Mouse (Mus musculus): ENCODE results near the gene Kremen1. TPM values are rescaled to one million over a fixed set of nuclear protein-coding genes. Genes with fewer than 3 reads are reported as not detected.

Gene Kremen1
- polyA plus RNA-seq, 1 experiment = 33.2 TPM

GRCm38 (mm10) chr11:5290691-5291090 is 29.3 kb upstream of the Kremen1 start:
- 12% methylated on average over 5 of the region's 5 CpGs for WGBS
- DNase-seq = peak; percentile 70
- Histone ChIP-seq H3K4me3 (replicated peaks; ENCODE audit: extremely low read depth, low read depth, low read length) (no peak overlapping the region), H3K4me1 (ENCODE audit: control insufficient read depth, insufficient read depth, low read length) (no peaks in the 10 kb centered on the region)
- TF ChIP-seq CTCF (IDR thresholded peaks at IDR 0.05; ENCODE audit: insufficient read depth, low read length) = peak; percentile 61
- TF ChIP-seq POLR2A (IDR thresholded peaks at IDR 0.05; ENCODE audit: borderline replicate concordance, extremely low read depth, low read depth, low read length) = no peak

GRCm38 (mm10) chr11:5289826-5290580 is 28.6 kb upstream of the Kremen1 start:
- H3K4me1 ChIP-seq (ENCODE audit: control insufficient read depth, insufficient read depth, low read length) = no peaks in the 10 kb centered on the region
- no peak for TF ChIP-seq CTCF (IDR thresholded peaks at IDR 0.05; ENCODE audit: insufficient read depth, low read length)
- no peak for TF ChIP-seq POLR2A (IDR thresholded peaks at IDR 0.05; ENCODE audit: borderline replicate concordance, extremely low read depth, low read depth, low read length)
- WGBS = 42% methylated on average over 4 of the region's 4 CpGs
- no peak for DNase-seq
- H3K4me3 ChIP-seq (replicated peaks; ENCODE audit: extremely low read depth, low read depth, low read length) = no peak overlapping the region

- 88% methylated on average over 2 of the region's 2 CpGs for WGBS
- no peak overlapping the region for H3K4me3 ChIP-seq (replicated peaks; ENCODE audit: extremely low read depth, low read depth, low read length)
- no peaks in the 10 kb centered on the region for H3K4me1 ChIP-seq (ENCODE audit: control insufficient read depth, insufficient read depth, low read length)
- TF ChIP-seq POLR2A (IDR thresholded peaks at IDR 0.05; ENCODE audit: borderline replicate concordance, extremely low read depth, low read depth, low read length) = no peak
- no peak for TF ChIP-seq CTCF (IDR thresholded peaks at IDR 0.05; ENCODE audit: insufficient read depth, low read length)
- no peak for DNase-seq
Measured at GRCm38 (mm10) chr11:5283987-5284386, 22.6 kb upstream of the Kremen1 start.

GRCm38 (mm10) chr11:5280932-5281331 is 19.6 kb upstream of the Kremen1 start:
- no peak for TF ChIP-seq POLR2A (IDR thresholded peaks at IDR 0.05; ENCODE audit: borderline replicate concordance, extremely low read depth, low read depth, low read length)
- no peak for TF ChIP-seq CTCF (IDR thresholded peaks at IDR 0.05; ENCODE audit: insufficient read depth, low read length)
- 78% methylated on average over 7 of the region's 7 CpGs for WGBS
- Histone ChIP-seq H3K4me1 (ENCODE audit: control insufficient read depth, insufficient read depth, low read length) (no peaks in the 10 kb centered on the region), H3K4me3 (replicated peaks; ENCODE audit: extremely low read depth, low read depth, low read length) (no peak overlapping the region)
- DNase-seq = no peak

- H3K4me1 ChIP-seq (ENCODE audit: control insufficient read depth, insufficient read depth, low read length) = no peaks in the 10 kb centered on the region
- DNase-seq = no peak
- WGBS = 86% methylated on average over 2 of the region's 2 CpGs
Measured at GRCm38 (mm10) chr11:5278463-5278862, 17.1 kb upstream of the Kremen1 start.

GRCm38 (mm10) chr11:5277307-5277971 is 16.1 kb upstream of the Kremen1 start:
- Histone ChIP-seq H3K4me1 (ENCODE audit: control insufficient read depth, insufficient read depth, low read length) (no peaks in the 10 kb centered on the region), H3K4me3 (replicated peaks; ENCODE audit: extremely low read depth, low read depth, low read length) (no peak overlapping the region)
- DNase-seq = no peak
- WGBS = 74% methylated on average over 5 of the region's 5 CpGs
- TF ChIP-seq POLR2A (IDR thresholded peaks at IDR 0.05; ENCODE audit: borderline replicate concordance, extremely low read depth, low read depth, low read length) = no peak
- no peak for TF ChIP-seq CTCF (IDR thresholded peaks at IDR 0.05; ENCODE audit: insufficient read depth, low read length)

More at GRCm38 (mm10) chr11:5278463-5278862, 17.1 kb upstream of the Kremen1 start:
- H3K4me3 ChIP-seq (replicated peaks; ENCODE audit: extremely low read depth, low read depth, low read length) = no peak overlapping the region
- TF ChIP-seq CTCF (IDR thresholded peaks at IDR 0.05; ENCODE audit: insufficient read depth, low read length) (no peak), POLR2A (IDR thresholded peaks at IDR 0.05; ENCODE audit: borderline replicate concordance, extremely low read depth, low read depth, low read length) (no peak)

- no peak for TF ChIP-seq POLR2A (IDR thresholded peaks at IDR 0.05; ENCODE audit: borderline replicate concordance, extremely low read depth, low read depth, low read length)
- no peak for TF ChIP-seq CTCF (IDR thresholded peaks at IDR 0.05; ENCODE audit: insufficient read depth, low read length)
- DNase-seq = no peak
- WGBS = 78% methylated on average over 4 of the region's 4 CpGs
- no peak overlapping the region for H3K4me3 ChIP-seq (replicated peaks; ENCODE audit: extremely low read depth, low read depth, low read length)
- H3K4me1 ChIP-seq (ENCODE audit: control insufficient read depth, insufficient read depth, low read length) = no peaks in the 10 kb centered on the region
Measured at GRCm38 (mm10) chr11:5275216-5275615, 13.9 kb upstream of the Kremen1 start.

GRCm38 (mm10) chr11:5272536-5273234 is 11.3 kb upstream of the Kremen1 start:
- Histone ChIP-seq H3K4me3 (replicated peaks; ENCODE audit: extremely low read depth, low read depth, low read length) (no peak overlapping the region), H3K4me1 (ENCODE audit: control insufficient read depth, insufficient read depth, low read length) (no peaks in the 10 kb centered on the region)
- WGBS = 61% methylated on average over 9 of the region's 9 CpGs
- no peak for TF ChIP-seq POLR2A (IDR thresholded peaks at IDR 0.05; ENCODE audit: borderline replicate concordance, extremely low read depth, low read depth, low read length)
- no peak for TF ChIP-seq CTCF (IDR thresholded peaks at IDR 0.05; ENCODE audit: insufficient read depth, low read length)
- DNase-seq = no peak

- 64% methylated on average over 4 of the region's 4 CpGs for WGBS
- TF ChIP-seq CTCF (IDR thresholded peaks at IDR 0.05; ENCODE audit: insufficient read depth, low read length) (no peak), POLR2A (IDR thresholded peaks at IDR 0.05; ENCODE audit: borderline replicate concordance, extremely low read depth, low read depth, low read length) (no peak)
- Histone ChIP-seq H3K4me1 (ENCODE audit: control insufficient read depth, insufficient read depth, low read length) (no peaks in the 10 kb centered on the region), H3K4me3 (replicated peaks; ENCODE audit: extremely low read depth, low read depth, low read length) (no peak overlapping the region)
- no peak for DNase-seq
Measured at GRCm38 (mm10) chr11:5272066-5272360, 10.7 kb upstream of the Kremen1 start.

Data from lung, adult 2 months (tissue).